Mouse (Mus musculus): ENCODE measurements at regions not wholly inside any gene's neighbourhood (a gene's known extent, or its start where the extent isn't known, plus 50 kb on each side); places are given as distances from the start of the nearest gene placed in this dataset.
A peak's percentile ranks its signal among the peaks of the same experiment; 100 is the strongest.

- TF ChIP-seq BHLHE40 (IDR thresholded peaks at IDR 0.05; ENCODE audit: low read depth, low read length) (no peak), ZMIZ1 (IDR thresholded peaks at IDR 0.05; ENCODE audit: low read depth, low read length) (no peak), GABPA (IDR thresholded peaks at IDR 0.05; ENCODE audit: insufficient replicate concordance, low read depth, low read length) (no peak), PAX5 (IDR thresholded peaks at IDR 0.05; ENCODE audit: low read length) (no peak)
- no peaks in the 10 kb centered on the region for H3K9me3 ChIP-seq (replicated peaks; ENCODE audit: low read length)
- H3K36me3 ChIP-seq (replicated peaks in 1 of 2; ENCODE audit: control insufficient read depth in 1 of 2, insufficient read depth in 1 of 2, low read length in 1 of 2) = no peaks in the 10 kb centered on the region
- no peak overlapping the region for H3K4me2 ChIP-seq (ENCODE audit: insufficient read depth, low read depth, poor library complexity, severe bottlenecking)
- H3K4me1 ChIP-seq (ENCODE audit: control insufficient read depth in 1 of 2, insufficient read depth in 2 of 2) = no peaks in the 10 kb centered on the region
- no peak overlapping the region for H3K27ac ChIP-seq (ENCODE audit: insufficient read depth, low read depth)
- dilution Hi-C loops (cut with MboI; ENCODE audit: extremely low pct_ligation_motif_present, extremely low pct_unique_long_range_greater_than_20kb, low sequenced_read_pairs) (no loop called here), in situ Hi-C loops (cut with MboI; ENCODE audit: low pct_ligation_motif_present, low pct_unique_long_range_greater_than_20kb, low sequenced_read_pairs) (loop anchor here (25.0 kb wide), 3 partner anchors 231 to 556 kb away; partner anchors contain the start of gene Sema5a)
- DNase-seq (ENCODE audit: extremely low read depth) = no peak
- no peaks in the 10 kb centered on the region for H3K79me2 ChIP-seq (replicated peaks; ENCODE audit: control insufficient read depth, extremely low read depth, insufficient read depth, poor library complexity, severe bottlenecking)
- H3K27me3 ChIP-seq (replicated peaks) = no peaks in the 10 kb centered on the region
- H3K4me3 ChIP-seq (replicated peaks in 1 of 3; ENCODE audit: low read depth in 2 of 3, low read length in 2 of 3, poor library complexity in 1 of 3) = no peak overlapping the region
- H3K9ac ChIP-seq (ENCODE audit: insufficient read depth, low read depth) = no peak overlapping the region
These were observed 171.1 kb upstream of the Tas2r119 start for GRCm38 (mm10) chr15:32005986-32006385.

GRCm38 (mm10) chr15:32009818-32010217, 167.3 kb upstream of the Tas2r119 start:
- H3K9ac ChIP-seq (ENCODE audit: insufficient read depth, low read depth) = no peak overlapping the region
- H3K27me3 ChIP-seq (replicated peaks) = no peaks in the 10 kb centered on the region
- no peaks in the 10 kb centered on the region for H3K9me3 ChIP-seq (replicated peaks; ENCODE audit: low read length)
- no peaks in the 10 kb centered on the region for H3K79me2 ChIP-seq (replicated peaks; ENCODE audit: control insufficient read depth, extremely low read depth, insufficient read depth, poor library complexity, severe bottlenecking)
- 0 out of 2 replicates have a peak overlapping the region, but pooled peaks have one; percentile 32 for H3K4me2 ChIP-seq (ENCODE audit: insufficient read depth, low read depth, poor library complexity, severe bottlenecking)
- DNase-seq (ENCODE audit: extremely low read depth) = peak; percentile 44
- TF ChIP-seq IRF4 (IDR thresholded peaks at IDR 0.05; ENCODE audit: low read depth, low read length) (no peak), SIN3A (IDR thresholded peaks at IDR 0.05; ENCODE audit: low read length) (no peak), USF1 (IDR thresholded peaks at IDR 0.05; ENCODE audit: low read depth, low read length) (no peak), POLR2AphosphoS2 (IDR thresholded peaks at IDR 0.05; ENCODE audit: low read depth, low read length) (no peak), CHD2 (IDR thresholded peaks at IDR 0.05; ENCODE audit: low read length) (no peak), TBP (conservative IDR thresholded peaks at IDR 0.05; ENCODE audit: low read depth, low read length) (no peak), ETS1 (conservative IDR thresholded peaks at IDR 0.05; ENCODE audit: low read depth, low read length) (no peak), BHLHE40 (IDR thresholded peaks at IDR 0.05; ENCODE audit: low read depth, low read length) (no peak), E2F4 (IDR thresholded peaks at IDR 0.05; ENCODE audit: insufficient replicate concordance, low read depth, low read length) (no peak), ELF1 (IDR thresholded peaks at IDR 0.05; ENCODE audit: low read depth, low read length) (no peak), MYC (IDR thresholded peaks at IDR 0.05; ENCODE audit: low read depth, low read length) (no peak), USF2 (conservative IDR thresholded peaks at IDR 0.05; ENCODE audit: low read depth, low read length) (no peak), POLR2A (IDR thresholded peaks at IDR 0.05; ENCODE audit: low read depth, low read length) (no peak), HCFC1 (IDR thresholded peaks at IDR 0.05; ENCODE audit: low read depth, low read length) (no peak), RAD21 (IDR thresholded peaks at IDR 0.05; ENCODE audit: low read depth, low read length) (peak; percentile 52), MAX (IDR thresholded peaks at IDR 0.05; ENCODE audit: low read length) (no peak), SMC3 (IDR thresholded peaks at IDR 0.05; ENCODE audit: low read depth, low read length) (peak; percentile 35), PAX5 (IDR thresholded peaks at IDR 0.05; ENCODE audit: low read length) (no peak), MEF2A (IDR thresholded peaks at IDR 0.05; ENCODE audit: borderline replicate concordance, low read depth, low read length) (no peak), MAZ (IDR thresholded peaks at IDR 0.05; ENCODE audit: low read depth, low read length) (no peak), EP300 (IDR thresholded peaks at IDR 0.05; ENCODE audit: low read length) (no peak), RCOR1 (conservative IDR thresholded peaks at IDR 0.05; ENCODE audit: low read depth, low read length) (no peak), MAFK (IDR thresholded peaks at IDR 0.05; ENCODE audit: insufficient replicate concordance, low read length) (no peak), CTCF (conservative IDR thresholded peaks at IDR 0.05 in 1 of 2, IDR thresholded peaks at IDR 0.05 in 1 of 2; ENCODE audit: low read depth in 2 of 2, low read length in 2 of 2) (peak; percentile 25 to 62; a peak in 2 of 4 replicates), ZMIZ1 (IDR thresholded peaks at IDR 0.05; ENCODE audit: low read depth, low read length) (no peak)
- in situ Hi-C loops (cut with MboI; ENCODE audit: low pct_ligation_motif_present, low pct_unique_long_range_greater_than_20kb, low sequenced_read_pairs) = loop anchor here (25.0 kb wide), 3 partner anchors 227 to 552 kb away; partner anchors contain the start of gene Sema5a
- dilution Hi-C loops (cut with MboI; ENCODE audit: extremely low pct_ligation_motif_present, extremely low pct_unique_long_range_greater_than_20kb, low sequenced_read_pairs) = no loop called here
- no peak overlapping the region for H3K27ac ChIP-seq (ENCODE audit: insufficient read depth, low read depth)
- H3K36me3 ChIP-seq (replicated peaks in 1 of 2; ENCODE audit: control insufficient read depth in 1 of 2, insufficient read depth in 1 of 2, low read length in 1 of 2) = no peaks in the 10 kb centered on the region
- H3K4me3 ChIP-seq (replicated peaks in 1 of 3; ENCODE audit: low read depth in 2 of 3, low read length in 2 of 3, poor library complexity in 1 of 3) = no peak overlapping the region
- peaks cover 0 to 6% of the 10 kb centered on the region in 2 experiments; a peak in 2 of 4 replicates for H3K4me1 ChIP-seq (ENCODE audit: control insufficient read depth in 1 of 2, insufficient read depth in 2 of 2)

All from CH12.LX (cell line).